ENCODE assay signal across 8 mouse cellular contexts in genomic region chr6:114891771-114892170, GRCm38 (mm10).
DNase-seq lines count a peak whose midpoint lies in the region; ATAC-seq and TF ChIP-seq lines count a peak whose summit lies in the region.
"Had no signal": no experiment of that assay in that cellular context is flagged by ENCODE, and none has a peak within 500 bp of the region (broad histone marks: within the 10 kb centered on the region; RNA-seq: fewer than 3 reads in every experiment).

No protein-coding gene starts in this region.

- peaks cover 36% of the 10 kb centered on the region for H3K4me1 ChIP-seq in kidney, postnatal 0 days (replicated peaks; ENCODE audit: insufficient read depth, low read length)
- H3K4me1 ChIP-seq in embryonic fibroblast, embryonic 13.5 days (ENCODE audit: control insufficient read depth, insufficient read depth, low read length): peaks cover 19% of the 10 kb centered on the region
- H3K4me1 ChIP-seq in forebrain, postnatal 0 days (ENCODE audit: insufficient read depth): peaks cover 40% of the 10 kb centered on the region
- H3K4me1 ChIP-seq in midbrain, embryonic 16.5 days (ENCODE audit: control insufficient read depth, insufficient read depth, low read length): peaks cover 46% of the 10 kb centered on the region

- no peak overlapping the region for H3K4me2 ChIP-seq in kidney, postnatal 0 days (ENCODE audit: low read length)
- H3K4me2 ChIP-seq in forebrain, postnatal 0 days (ENCODE audit: low read depth): no peak overlapping the region
- peak overlapping the region; percentile 35 for H3K4me2 ChIP-seq in midbrain, embryonic 16.5 days (ENCODE audit: low read length)
- H3K4me2 ChIP-seq: liver, embryonic 11.5 days had no signal

- WGBS in kidney, postnatal 0 days: 55% methylated on average over 12 of the region's 12 CpGs
- WGBS in forebrain, postnatal 0 days: 48% methylated on average over 12 of the region's 12 CpGs
- WGBS in midbrain, embryonic 16.5 days: 50% methylated on average over 12 of the region's 12 CpGs

- no peaks in the 10 kb centered on the region for H3K27me3 ChIP-seq in kidney, postnatal 0 days (ENCODE audit: insufficient read depth, low read length)
- no peaks in the 10 kb centered on the region for H3K27me3 ChIP-seq in forebrain, postnatal 0 days (ENCODE audit: insufficient read depth, low read length)
- no peaks in the 10 kb centered on the region for H3K27me3 ChIP-seq in midbrain, embryonic 16.5 days (ENCODE audit: control insufficient read depth, insufficient read depth, low read depth, low read length)

- H3K9ac ChIP-seq in kidney, postnatal 0 days (ENCODE audit: low read depth, low read length): no peak overlapping the region; the same call in 1 of the 2 replicates
- 0 out of 2 replicates have a peak overlapping the region, but pooled peaks have one; percentile 2 for H3K9ac ChIP-seq in forebrain, postnatal 0 days
- no peak overlapping the region for H3K9ac ChIP-seq in midbrain, embryonic 16.5 days (ENCODE audit: low read depth, low read length)

- peak overlapping the region; percentile 50 for H3K27ac ChIP-seq in kidney, postnatal 0 days
- H3K27ac ChIP-seq in embryonic fibroblast, embryonic 13.5 days (ENCODE audit: insufficient read depth, low read length): peak overlapping the region; percentile 42
- H3K27ac ChIP-seq in forebrain, postnatal 0 days (ENCODE audit: low read depth, low read length): peak overlapping the region; percentile 67
- H3K27ac ChIP-seq in midbrain, embryonic 16.5 days (ENCODE audit: low read length): peak overlapping the region; percentile 68

- no peaks in the 10 kb centered on the region for H3K9me3 ChIP-seq in kidney, postnatal 0 days (replicated peaks; ENCODE audit: low read length)
- H3K9me3 ChIP-seq in forebrain, postnatal 0 days (ENCODE audit: low read length): no peaks in the 10 kb centered on the region
- no peaks in the 10 kb centered on the region for H3K9me3 ChIP-seq in midbrain, embryonic 16.5 days (replicated peaks; ENCODE audit: control insufficient read depth, low read length, poor library complexity, severe bottlenecking)

- no peak for DNase-seq in kidney, postnatal 0 days (ENCODE audit: low spot score)
- DNase-seq in kidney, postnatal 4 days: no peak
- no peak for DNase-seq in forebrain, postnatal 0 days
- DNase-seq in spleen, adult 18-20 months: no peak
- DNase-seq in gastrocnemius, postnatal 4 days (ENCODE audit: low spot score in 2 of 2): no peak

- no peak overlapping the region for H3K4me3 ChIP-seq in kidney, postnatal 0 days (replicated peaks; ENCODE audit: low read depth, low read length)
- no peak overlapping the region for H3K4me3 ChIP-seq in embryonic fibroblast, embryonic 13.5 days (ENCODE audit: insufficient read depth, low read length)
- H3K4me3 ChIP-seq in forebrain, postnatal 0 days (ENCODE audit: low read depth, low read length): no peak overlapping the region
- H3K4me3 ChIP-seq in midbrain, embryonic 16.5 days (ENCODE audit: low read depth, low read length): no peak overlapping the region

- TF ChIP-seq POLR2A in embryonic fibroblast, embryonic 13.5 days (IDR thresholded peaks at IDR 0.05; ENCODE audit: low read depth, low read length): no peak

- ATAC-seq in kidney, postnatal 0 days (replicated peaks; ENCODE audit: low FRiP score, low read depth): no peak
- ATAC-seq in forebrain, postnatal 0 days: 0 out of 2 replicates have a peak, but pooled peaks have one; percentile 1
- no peak for ATAC-seq in midbrain, embryonic 16.5 days

- TF ChIP-seq CTCF in kidney, postnatal 0 days (IDR thresholded peaks at IDR 0.05; ENCODE audit: low read depth): no peak
- TF ChIP-seq CTCF in embryonic fibroblast, embryonic 13.5 days (IDR thresholded peaks at IDR 0.05; ENCODE audit: borderline replicate concordance, insufficient read depth, low read length): no peak
- TF ChIP-seq CTCF in forebrain, postnatal 0 days (IDR thresholded peaks at IDR 0.05; ENCODE audit: low read depth): no peak

- H3K36me3 ChIP-seq in kidney, postnatal 0 days (ENCODE audit: insufficient read depth, low read length): 0 out of 2 replicates have a peak, but pooled peaks cover 12% of the 10 kb centered on the region
- H3K36me3 ChIP-seq in forebrain, postnatal 0 days (ENCODE audit: insufficient read depth): no peaks in the 10 kb centered on the region
- no peaks in the 10 kb centered on the region for H3K36me3 ChIP-seq in midbrain, embryonic 16.5 days (ENCODE audit: control insufficient read depth, insufficient read depth, low read length)
